Mouse (Mus musculus) liver, adult 2 months (tissue): Measurements from ENCODE around the gene Uchl3.

Experiments used
- CTCF ChIP-seq: fragments of 200-500 bp; IDR thresholded peaks from 2 replicates; pipeline ENCODE4 v1.5.1; 2011; ENCODE audit warnings: low read depth, low read length, control low read depth
- POLR2A ChIP-seq: fragments of 200-500 bp; IDR thresholded peaks from 2 replicates; pipeline ENCODE4 v1.6.1; 2011; ENCODE audit warnings: low read length, control low read depth; ENCODE audit not compliant: insufficient read depth; ENCODE audit errors: extremely low read depth

- TF ChIP-seq CTCF (no peak), POLR2A (no peak)
Measured at GRCm38 (mm10) chr14:101668626-101669025, 14.9 kb downstream of the Uchl3 start.
